Mouse (Mus musculus): ENCODE results near the gene Ston1. TPM values are rescaled to one million over a fixed set of nuclear protein-coding genes. Genes with fewer than 3 reads are reported as not detected.

Ston1 gene
- polyA plus RNA-seq, 1 experiment from 2014 or later = 7.2 TPM

DNA sequence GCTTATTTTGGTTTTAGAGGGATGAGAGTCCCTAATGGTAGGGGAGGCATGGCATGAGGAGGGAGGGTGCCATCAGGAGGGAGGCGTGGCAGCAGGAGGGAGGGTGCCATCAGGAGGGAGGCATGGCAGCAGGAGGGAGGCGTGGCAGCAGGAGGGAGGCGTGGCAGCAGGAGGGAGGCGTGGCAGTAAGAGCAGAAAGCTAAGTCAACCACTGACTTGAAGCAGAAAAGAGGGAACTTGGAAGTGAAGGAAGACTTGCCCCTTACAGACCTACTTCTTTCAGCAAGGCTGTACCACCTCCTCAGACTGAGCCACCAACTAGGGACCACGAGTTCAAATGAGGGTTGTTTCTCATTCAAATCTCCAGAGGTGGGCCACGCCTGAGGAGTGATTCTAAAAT lies 15.7 kb downstream of the Ston1 start:
- 55% methylated on average over 6 of the region's 6 CpGs for WGBS
- H3K4me1 ChIP-seq (replicated peaks; ENCODE audit: control insufficient read depth, insufficient read depth, low read length) = no peaks in the 10 kb centered on the region
- H3K4me2 ChIP-seq (replicated peaks; ENCODE audit: low read depth, low read length) = no peak overlapping the region
- no peaks in the 10 kb centered on the region for H3K27me3 ChIP-seq (ENCODE audit: control insufficient read depth, insufficient read depth, low read length)
- H3K9ac ChIP-seq (ENCODE audit: low read depth, low read length) = no peak overlapping the region
- DNase-seq (ENCODE audit: low spot score) (no peak), ATAC-seq (ENCODE audit: low FRiP score) (no peak)
- H3K36me3 ChIP-seq (ENCODE audit: control insufficient read depth, insufficient read depth, low read length) = no peaks in the 10 kb centered on the region
- no peak overlapping the region for H3K27ac ChIP-seq (ENCODE audit: low read depth, low read length)
- H3K9me3 ChIP-seq (ENCODE audit: control insufficient read depth, low read length) = no peaks in the 10 kb centered on the region
- no peak overlapping the region for H3K4me3 ChIP-seq (ENCODE audit: low read depth, low read length)

DNA sequence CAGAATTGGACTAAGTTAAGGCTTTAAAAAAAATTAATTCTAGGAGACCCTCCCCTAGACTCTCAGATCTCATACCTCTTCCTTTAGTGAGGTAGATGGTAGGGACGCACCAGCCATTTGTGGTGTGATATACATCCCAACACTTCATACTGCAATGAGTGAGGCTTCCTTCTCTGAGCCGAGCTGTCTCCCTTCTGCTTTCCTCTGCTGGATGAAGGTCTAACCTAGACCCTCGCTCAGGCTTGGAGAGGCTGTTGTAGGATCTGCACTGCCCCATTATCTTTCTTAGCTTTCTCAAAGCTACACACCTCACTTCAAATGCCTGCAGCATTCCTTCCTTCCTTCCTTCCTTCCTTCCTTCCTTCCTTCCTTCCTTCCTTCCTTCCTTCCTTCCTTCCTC lies 16.2 kb downstream of the Ston1 start:
- WGBS = 88% methylated on average over 3 of the region's 3 CpGs
- H3K4me1 ChIP-seq (replicated peaks; ENCODE audit: control insufficient read depth, insufficient read depth, low read length) = no peaks in the 10 kb centered on the region
- no peak overlapping the region for H3K9ac ChIP-seq (ENCODE audit: low read depth, low read length)
- H3K36me3 ChIP-seq (ENCODE audit: control insufficient read depth, insufficient read depth, low read length) = no peaks in the 10 kb centered on the region
- H3K27me3 ChIP-seq (ENCODE audit: control insufficient read depth, insufficient read depth, low read length) = no peaks in the 10 kb centered on the region
- ATAC-seq (ENCODE audit: low FRiP score) = no peak
- H3K9me3 ChIP-seq (ENCODE audit: control insufficient read depth, low read length) = no peaks in the 10 kb centered on the region
- H3K4me2 ChIP-seq (replicated peaks; ENCODE audit: low read depth, low read length) = no peak overlapping the region
- H3K27ac ChIP-seq (ENCODE audit: low read depth, low read length) = no peak overlapping the region
- no peak overlapping the region for H3K4me3 ChIP-seq (ENCODE audit: low read depth, low read length)
- no peak for DNase-seq (ENCODE audit: low spot score)

DNA sequence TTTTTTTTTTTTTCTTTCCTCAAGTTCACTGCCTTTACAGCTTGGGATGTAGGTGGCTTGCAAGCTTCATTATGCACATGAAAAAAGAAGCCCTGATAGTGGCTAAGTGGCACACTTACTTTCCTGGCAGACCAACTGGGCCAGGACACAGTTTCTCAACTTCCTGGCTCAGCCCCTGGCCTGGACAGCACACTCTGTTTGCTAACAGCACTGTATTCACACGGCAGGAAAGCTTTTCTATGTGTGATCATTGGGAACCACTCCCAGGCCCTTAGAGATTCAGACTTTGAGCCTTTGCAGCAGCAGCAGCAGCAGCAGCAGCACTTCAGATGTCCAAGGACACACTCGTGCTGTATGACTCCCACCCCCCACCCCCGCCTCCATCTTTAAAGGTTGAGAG lies 16.8 kb downstream of the Ston1 start:
- WGBS = 59% methylated on average over 3 of the region's 3 CpGs
- no peaks in the 10 kb centered on the region for H3K27me3 ChIP-seq (ENCODE audit: control insufficient read depth, insufficient read depth, low read length)
- no peaks in the 10 kb centered on the region for H3K9me3 ChIP-seq (ENCODE audit: control insufficient read depth, low read length)
- ATAC-seq (ENCODE audit: low FRiP score) (no peak), DNase-seq (ENCODE audit: low spot score) (no peak)
- H3K36me3 ChIP-seq (ENCODE audit: control insufficient read depth, insufficient read depth, low read length) = no peaks in the 10 kb centered on the region
- no peak overlapping the region for H3K4me2 ChIP-seq (replicated peaks; ENCODE audit: low read depth, low read length)
- H3K4me3 ChIP-seq (ENCODE audit: low read depth, low read length) = no peak overlapping the region
- no peaks in the 10 kb centered on the region for H3K4me1 ChIP-seq (replicated peaks; ENCODE audit: control insufficient read depth, insufficient read depth, low read length)
- H3K9ac ChIP-seq (ENCODE audit: low read depth, low read length) = no peak overlapping the region
- H3K27ac ChIP-seq (ENCODE audit: low read depth, low read length) = no peak overlapping the region

DNA sequence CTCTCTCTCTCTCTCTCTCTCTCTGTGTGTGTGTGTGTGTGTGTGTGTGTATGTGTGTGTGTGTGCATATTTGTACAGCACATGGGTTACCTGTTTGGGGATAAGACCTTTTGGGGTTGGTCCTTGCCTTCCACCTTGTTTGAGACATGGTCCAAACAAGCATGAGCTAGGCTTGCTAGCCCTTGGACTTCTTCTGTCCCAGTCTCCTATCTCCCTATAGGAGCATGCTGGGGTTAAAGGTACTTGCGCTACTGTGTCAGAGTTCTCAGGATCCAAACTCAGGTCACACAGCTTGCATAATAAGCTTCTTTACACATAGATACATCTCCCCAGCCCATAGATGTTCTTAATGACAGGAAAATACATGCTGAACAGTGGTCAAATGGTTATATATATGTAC lies 17.2 kb downstream of the Ston1 start:
- Histone ChIP-seq H3K4me2 (replicated peaks; ENCODE audit: low read depth, low read length) (no peak overlapping the region), H3K9ac (ENCODE audit: low read depth, low read length) (no peak overlapping the region), H3K4me1 (replicated peaks; ENCODE audit: control insufficient read depth, insufficient read depth, low read length) (no peaks in the 10 kb centered on the region), H3K27ac (ENCODE audit: low read depth, low read length) (no peak overlapping the region), H3K9me3 (ENCODE audit: control insufficient read depth, low read length) (no peaks in the 10 kb centered on the region), H3K4me3 (ENCODE audit: low read depth, low read length) (no peak overlapping the region), H3K36me3 (ENCODE audit: control insufficient read depth, insufficient read depth, low read length) (no peaks in the 10 kb centered on the region), H3K27me3 (ENCODE audit: control insufficient read depth, insufficient read depth, low read length) (no peaks in the 10 kb centered on the region)
- ATAC-seq (ENCODE audit: low FRiP score) (no peak), DNase-seq (ENCODE audit: low spot score) (no peak)
- 86% methylated on average over 1 of the region's 1 CpGs for WGBS

GRCm38 (mm10) chr17:88615492-88616155 lies 18.1 kb downstream of the Ston1 start:
- H3K27ac ChIP-seq (ENCODE audit: low read depth, low read length) = no peak overlapping the region
- no peaks in the 10 kb centered on the region for H3K9me3 ChIP-seq (ENCODE audit: control insufficient read depth, low read length)
- no peak overlapping the region for H3K4me3 ChIP-seq (ENCODE audit: low read depth, low read length)
- 88% methylated on average over 1 of the region's 1 CpGs for WGBS
- H3K9ac ChIP-seq (ENCODE audit: low read depth, low read length) = no peak overlapping the region
- no peaks in the 10 kb centered on the region for H3K4me1 ChIP-seq (replicated peaks; ENCODE audit: control insufficient read depth, insufficient read depth, low read length)
- H3K36me3 ChIP-seq (ENCODE audit: control insufficient read depth, insufficient read depth, low read length) = no peaks in the 10 kb centered on the region
- no peak overlapping the region for H3K4me2 ChIP-seq (replicated peaks; ENCODE audit: low read depth, low read length)
- DNase-seq (ENCODE audit: low spot score) (no peak), ATAC-seq (ENCODE audit: low FRiP score) (no peak)
- no peaks in the 10 kb centered on the region for H3K27me3 ChIP-seq (ENCODE audit: control insufficient read depth, insufficient read depth, low read length)

DNA sequence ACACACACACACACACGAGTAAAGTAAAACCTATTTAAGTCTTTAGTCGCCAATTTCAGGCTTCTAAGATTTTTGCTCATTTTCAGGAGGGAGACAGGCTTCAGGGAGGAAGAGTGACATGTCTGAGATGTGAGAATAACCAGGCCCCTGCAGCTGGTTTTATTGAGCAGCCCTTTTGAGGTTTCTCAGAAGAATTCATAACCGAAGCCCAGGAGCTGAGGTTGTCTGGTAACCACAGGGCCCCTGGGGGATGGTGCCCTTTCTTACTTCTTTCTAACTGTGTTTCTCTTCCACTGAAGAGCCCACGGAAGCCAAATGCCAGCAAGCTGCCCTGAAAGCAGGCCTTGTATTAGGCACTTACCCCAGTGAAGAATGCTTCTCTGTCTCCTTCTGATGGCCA lies 23.5 kb downstream of the Ston1 start:
- no peak for DNase-seq (ENCODE audit: low spot score)
- Histone ChIP-seq H3K9ac (ENCODE audit: low read depth, low read length) (no peak overlapping the region), H3K9me3 (ENCODE audit: control insufficient read depth, low read length) (no peaks in the 10 kb centered on the region), H3K4me3 (ENCODE audit: low read depth, low read length) (no peak overlapping the region), H3K36me3 (ENCODE audit: control insufficient read depth, insufficient read depth, low read length) (no peaks in the 10 kb centered on the region), H3K4me2 (replicated peaks; ENCODE audit: low read depth, low read length) (no peak overlapping the region), H3K27ac (ENCODE audit: low read depth, low read length) (no peak overlapping the region), H3K27me3 (ENCODE audit: control insufficient read depth, insufficient read depth, low read length) (no peaks in the 10 kb centered on the region), H3K4me1 (replicated peaks; ENCODE audit: control insufficient read depth, insufficient read depth, low read length) (no peaks in the 10 kb centered on the region)
- WGBS = 85% methylated on average over 4 of the region's 4 CpGs
- no peak for ATAC-seq (ENCODE audit: low FRiP score)

GRCm38 (mm10) chr17:88621374-88621773 lies 23.9 kb downstream of the Ston1 start:
- H3K9ac ChIP-seq (ENCODE audit: low read depth, low read length) = no peak overlapping the region
- ATAC-seq (ENCODE audit: low FRiP score) (no peak), DNase-seq (ENCODE audit: low spot score) (no peak)
- H3K9me3 ChIP-seq (ENCODE audit: control insufficient read depth, low read length) = no peaks in the 10 kb centered on the region
- H3K27me3 ChIP-seq (ENCODE audit: control insufficient read depth, insufficient read depth, low read length) = no peaks in the 10 kb centered on the region
- H3K4me2 ChIP-seq (replicated peaks; ENCODE audit: low read depth, low read length) = no peak overlapping the region
- no peaks in the 10 kb centered on the region for H3K36me3 ChIP-seq (ENCODE audit: control insufficient read depth, insufficient read depth, low read length)
- no peaks in the 10 kb centered on the region for H3K4me1 ChIP-seq (replicated peaks; ENCODE audit: control insufficient read depth, insufficient read depth, low read length)
- WGBS = 71% methylated on average over 3 of the region's 3 CpGs
- H3K4me3 ChIP-seq (ENCODE audit: low read depth, low read length) = no peak overlapping the region
- no peak overlapping the region for H3K27ac ChIP-seq (ENCODE audit: low read depth, low read length)

- Histone ChIP-seq H3K27me3 (ENCODE audit: control insufficient read depth, insufficient read depth, low read length) (no peaks in the 10 kb centered on the region), H3K4me2 (replicated peaks; ENCODE audit: low read depth, low read length) (no peak overlapping the region), H3K9ac (ENCODE audit: low read depth, low read length) (no peak overlapping the region), H3K9me3 (ENCODE audit: control insufficient read depth, low read length) (no peaks in the 10 kb centered on the region), H3K4me3 (ENCODE audit: low read depth, low read length) (no peak overlapping the region), H3K27ac (ENCODE audit: low read depth, low read length) (no peak overlapping the region), H3K4me1 (replicated peaks; ENCODE audit: control insufficient read depth, insufficient read depth, low read length) (no peaks in the 10 kb centered on the region), H3K36me3 (ENCODE audit: control insufficient read depth, insufficient read depth, low read length) (no peaks in the 10 kb centered on the region)
- 96% methylated on average over 1 of the region's 1 CpGs for WGBS
- DNase-seq (ENCODE audit: low spot score) (no peak), ATAC-seq (ENCODE audit: low FRiP score) (no peak)
These were observed 25.2 kb downstream of the Ston1 start for GRCm38 (mm10) chr17:88622711-88623110.

DNA sequence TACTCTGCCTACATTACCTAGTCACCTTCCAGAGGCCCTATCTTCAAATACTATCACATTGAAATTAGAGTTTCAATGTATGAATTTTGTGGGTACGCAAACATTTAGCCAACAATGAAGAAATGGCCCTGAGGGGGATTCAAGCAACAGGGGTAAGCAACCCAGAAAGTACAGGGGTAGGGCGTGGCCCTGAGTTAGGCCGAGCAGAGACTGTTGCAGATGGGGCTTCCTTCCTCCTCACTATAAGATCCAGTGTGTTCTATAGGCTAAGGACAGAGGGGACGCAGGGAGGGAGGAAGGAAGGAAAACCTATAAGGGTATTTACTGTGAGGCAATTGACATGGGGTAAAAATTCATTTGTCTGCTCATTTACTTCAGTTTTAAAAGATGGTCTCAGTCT lies 26.9 kb downstream of the Ston1 start:
- H3K9me3 ChIP-seq (ENCODE audit: control insufficient read depth, low read length) = no peaks in the 10 kb centered on the region
- DNase-seq (ENCODE audit: low spot score) (no peak), ATAC-seq (ENCODE audit: low FRiP score) (no peak)
- H3K9ac ChIP-seq (ENCODE audit: low read depth, low read length) = no peak overlapping the region
- no peak overlapping the region for H3K27ac ChIP-seq (ENCODE audit: low read depth, low read length)
- no peak overlapping the region for H3K4me2 ChIP-seq (replicated peaks; ENCODE audit: low read depth, low read length)
- H3K4me1 ChIP-seq (replicated peaks; ENCODE audit: control insufficient read depth, insufficient read depth, low read length) = no peaks in the 10 kb centered on the region
- no peaks in the 10 kb centered on the region for H3K36me3 ChIP-seq (ENCODE audit: control insufficient read depth, insufficient read depth, low read length)
- 94% methylated on average over 4 of the region's 4 CpGs for WGBS
- no peak overlapping the region for H3K4me3 ChIP-seq (ENCODE audit: low read depth, low read length)
- H3K27me3 ChIP-seq (ENCODE audit: control insufficient read depth, insufficient read depth, low read length) = no peaks in the 10 kb centered on the region
